Mouse (Mus musculus): ENCODE measurements around the gene Hand1. TPM values are rescaled to one million over a fixed set of nuclear protein-coding genes. Genes with fewer than 3 reads are reported as not detected.

The Hand1 gene
- not detected in 2 replicates for polyA plus RNA-seq (2015; fragmentation: Nextera tagmentation; extraction: Ambion mirVana)

DNA sequence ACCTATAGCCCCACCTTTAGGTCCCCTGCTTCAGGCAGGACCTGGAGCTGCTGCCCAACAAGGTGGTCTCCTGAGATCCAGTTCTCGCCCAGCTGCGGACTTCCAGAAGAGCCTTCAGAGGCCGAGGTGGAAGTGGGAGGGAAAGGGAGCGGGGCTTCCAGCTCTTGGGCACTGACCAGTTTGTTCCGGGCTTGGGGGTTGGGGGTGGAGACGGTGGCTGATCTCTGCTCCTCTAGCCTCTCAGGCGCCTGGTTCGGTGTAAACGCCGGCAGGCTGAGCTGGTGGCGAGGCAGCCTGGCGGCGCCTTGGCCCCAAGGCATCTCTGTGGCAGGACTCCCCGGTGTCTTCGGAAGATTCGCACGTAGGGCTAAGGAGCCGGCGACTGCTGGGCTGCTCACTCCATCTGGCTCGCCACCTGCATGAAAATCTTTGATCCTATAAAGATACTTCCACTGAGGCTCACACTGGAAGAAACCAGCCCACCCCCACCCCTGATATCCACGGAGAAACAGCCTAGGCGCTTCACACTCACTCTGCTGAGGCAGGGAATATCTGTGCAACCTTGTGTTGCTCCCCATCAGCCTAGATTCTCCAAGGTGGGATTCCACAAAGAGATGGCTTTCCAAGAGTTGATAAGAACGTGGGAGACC lies at the start of gene Hand1:
TSS of gene Hand1 (minus strand) at position 267 of the 650 bp plus-strand sequence.
- Histone ChIP-seq H3K4me2 (no peak within 1 kb of the TSS), H3K27me3 (peaks cover 98% of the 10 kb centered on the region)
- 1% methylated on average over 22 of the region's 23 CpGs for WGBS

DNA sequence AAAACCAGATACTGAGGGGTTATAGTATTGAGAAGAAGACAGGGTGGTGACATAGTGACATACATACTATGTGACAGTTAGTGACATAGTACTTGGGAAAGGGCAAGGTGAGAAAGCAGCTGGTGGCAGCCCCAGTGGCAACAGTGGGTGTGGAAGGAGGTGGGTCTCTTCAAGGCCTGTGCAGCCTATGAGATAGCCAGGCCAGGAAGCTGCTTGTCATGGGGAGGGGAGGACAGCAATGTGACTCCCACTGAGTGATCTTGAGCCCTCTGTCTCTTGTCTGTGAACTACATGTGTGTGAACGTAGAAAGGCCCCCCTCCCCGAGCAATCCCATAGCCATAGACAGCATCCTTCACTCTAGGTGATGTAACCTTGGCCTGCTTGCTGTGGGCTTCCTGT lies 43.5 kb upstream of the Hand1 start:
- H3K9ac ChIP-seq, result no peak overlapping the region
- H3K4me1 ChIP-seq (replicated peaks), result no peaks in the 10 kb centered on the region
- H3K36me3 ChIP-seq, result no peaks in the 10 kb centered on the region
- no peak for ATAC-seq (ENCODE audit: low FRiP score)
- no peak overlapping the region for H3K4me3 ChIP-seq
- no peak overlapping the region for H3K4me2 ChIP-seq
- H3K27me3 ChIP-seq, result 0 out of 2 replicates have a peak, but pooled peaks cover under 1% of the 10 kb centered on the region
- 88% methylated on average over 2 of the region's 2 CpGs for WGBS
- H3K27ac ChIP-seq, result no peak overlapping the region
- H3K9me3 ChIP-seq, result no peaks in the 10 kb centered on the region

More for the DNA sequence above, at the start of gene Hand1:
- no peak within 1 kb of the TSS for H3K4me3 ChIP-seq
- H3K4me1 ChIP-seq (replicated peaks), result peaks cover 25% of the 10 kb centered on the region
- no peak for ATAC-seq (ENCODE audit: low FRiP score)
- H3K9me3 ChIP-seq, result no peaks in the 10 kb centered on the region
- H3K36me3 ChIP-seq, result no peaks in the 10 kb centered on the region
- no peak within 1 kb of the TSS for H3K9ac ChIP-seq
- H3K27ac ChIP-seq, result no peak within 1 kb of the TSS

GRCm38 (mm10) chr11:57873014-57873413 lies 40.4 kb upstream of the Hand1 start:
- Histone ChIP-seq H3K36me3 (no peaks in the 10 kb centered on the region), H3K9me3 (no peaks in the 10 kb centered on the region), H3K4me3 (no peak overlapping the region), H3K9ac (no peak overlapping the region), H3K27ac (no peak overlapping the region), H3K4me1 (replicated peaks) (no peaks in the 10 kb centered on the region), H3K4me2 (no peak overlapping the region), H3K27me3 (peaks cover 3% of the 10 kb centered on the region; the same call in 1 of the 2 replicates)
- whole genome bisulfite sequencing, result 66% methylated on average over 3 of the region's 3 CpGs
- no peak for ATAC-seq (ENCODE audit: low FRiP score)

GRCm38 (mm10) chr11:57868753-57869460 lies 36.3 kb upstream of the Hand1 start:
- H3K4me2 ChIP-seq, result no peak overlapping the region
- WGBS, result 51% methylated on average over 9 of the region's 9 CpGs
- ATAC-seq (ENCODE audit: low FRiP score), result no peak

GRCm38 (mm10) chr11:57866466-57866865 lies 33.8 kb upstream of the Hand1 start:
- Histone ChIP-seq H3K4me3 (no peak overlapping the region), H3K9me3 (no peaks in the 10 kb centered on the region), H3K36me3 (no peaks in the 10 kb centered on the region), H3K27me3 (peaks cover 21% of the 10 kb centered on the region), H3K27ac (no peak overlapping the region), H3K4me1 (replicated peaks) (peaks cover 4% of the 10 kb centered on the region), H3K4me2 (no peak overlapping the region), H3K9ac (no peak overlapping the region)
- no peak for ATAC-seq (ENCODE audit: low FRiP score)
- 46% methylated on average over 7 of the region's 7 CpGs for WGBS

More at GRCm38 (mm10) chr11:57868753-57869460, 36.3 kb upstream of the Hand1 start:
- Histone ChIP-seq H3K27me3 (peaks cover 21% of the 10 kb centered on the region), H3K4me1 (replicated peaks) (peaks cover 4% of the 10 kb centered on the region), H3K36me3 (no peaks in the 10 kb centered on the region), H3K27ac (no peak overlapping the region), H3K4me3 (no peak overlapping the region), H3K9ac (no peak overlapping the region), H3K9me3 (no peaks in the 10 kb centered on the region)

GRCm38 (mm10) chr11:57864577-57864976 lies 32.0 kb upstream of the Hand1 start:
- H3K9me3 ChIP-seq, result no peaks in the 10 kb centered on the region
- H3K4me3 ChIP-seq, result no peak overlapping the region
- ATAC-seq (ENCODE audit: low FRiP score), result no peak
- H3K36me3 ChIP-seq, result no peaks in the 10 kb centered on the region
- H3K27me3 ChIP-seq, result peaks cover 19% of the 10 kb centered on the region
- H3K4me1 ChIP-seq (replicated peaks), result peaks cover 4% of the 10 kb centered on the region
- no peak overlapping the region for H3K9ac ChIP-seq
- H3K4me2 ChIP-seq, result no peak overlapping the region
- no peak overlapping the region for H3K27ac ChIP-seq
- 62% methylated on average over 7 of the region's 8 CpGs for WGBS

DNA sequence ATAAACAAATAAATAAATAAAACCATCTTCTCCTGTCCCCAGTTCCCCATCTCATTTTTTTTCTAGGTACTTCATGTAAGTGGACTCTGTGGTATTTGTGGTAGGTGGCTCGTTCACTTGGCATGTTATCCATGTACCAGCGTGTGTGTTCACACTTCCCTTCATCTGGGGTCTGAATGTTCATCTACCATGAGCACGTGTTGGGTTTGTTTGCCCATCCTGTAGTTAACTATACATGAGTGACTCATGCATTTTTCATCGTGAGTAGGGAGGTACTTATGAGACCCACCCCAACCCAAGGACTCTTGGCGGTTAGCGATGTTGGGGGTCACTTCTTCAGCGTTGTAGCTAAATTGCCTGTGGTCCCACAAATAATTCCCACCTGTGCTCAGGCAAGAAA lies 29.5 kb upstream of the Hand1 start:
- H3K27me3 ChIP-seq, result peaks cover 18% of the 10 kb centered on the region
- H3K27ac ChIP-seq, result no peak overlapping the region
- WGBS, result 95% methylated on average over 7 of the region's 7 CpGs
- H3K4me3 ChIP-seq, result no peak overlapping the region
- no peak overlapping the region for H3K9ac ChIP-seq
- H3K4me2 ChIP-seq, result no peak overlapping the region
- peaks cover 4% of the 10 kb centered on the region for H3K4me1 ChIP-seq (replicated peaks)
- H3K36me3 ChIP-seq, result no peaks in the 10 kb centered on the region
- no peak for ATAC-seq (ENCODE audit: low FRiP score)
- no peaks in the 10 kb centered on the region for H3K9me3 ChIP-seq

GRCm38 (mm10) chr11:57857709-57858108 lies 25.1 kb upstream of the Hand1 start:
- no peaks in the 10 kb centered on the region for H3K4me1 ChIP-seq (replicated peaks)
- ATAC-seq (ENCODE audit: low FRiP score), result no peak
- H3K9ac ChIP-seq, result no peak overlapping the region
- no peaks in the 10 kb centered on the region for H3K27me3 ChIP-seq
- no peak overlapping the region for H3K4me2 ChIP-seq
- H3K9me3 ChIP-seq, result no peaks in the 10 kb centered on the region
- no peak overlapping the region for H3K27ac ChIP-seq
- WGBS, result 40% methylated on average over 4 of the region's 4 CpGs
- H3K36me3 ChIP-seq, result no peaks in the 10 kb centered on the region
- no peak overlapping the region for H3K4me3 ChIP-seq

GRCm38 (mm10) chr11:57853571-57853970 lies 21.0 kb upstream of the Hand1 start:
- Histone ChIP-seq H3K4me3 (no peak overlapping the region), H3K9me3 (no peaks in the 10 kb centered on the region), H3K9ac (no peak overlapping the region), H3K27me3 (peaks cover 19% of the 10 kb centered on the region), H3K27ac (no peak overlapping the region), H3K4me2 (no peak overlapping the region), H3K4me1 (replicated peaks) (no peaks in the 10 kb centered on the region), H3K36me3 (no peaks in the 10 kb centered on the region)
- 71% methylated on average over 6 of the region's 6 CpGs for WGBS
- no peak for ATAC-seq (ENCODE audit: low FRiP score)

DNA sequence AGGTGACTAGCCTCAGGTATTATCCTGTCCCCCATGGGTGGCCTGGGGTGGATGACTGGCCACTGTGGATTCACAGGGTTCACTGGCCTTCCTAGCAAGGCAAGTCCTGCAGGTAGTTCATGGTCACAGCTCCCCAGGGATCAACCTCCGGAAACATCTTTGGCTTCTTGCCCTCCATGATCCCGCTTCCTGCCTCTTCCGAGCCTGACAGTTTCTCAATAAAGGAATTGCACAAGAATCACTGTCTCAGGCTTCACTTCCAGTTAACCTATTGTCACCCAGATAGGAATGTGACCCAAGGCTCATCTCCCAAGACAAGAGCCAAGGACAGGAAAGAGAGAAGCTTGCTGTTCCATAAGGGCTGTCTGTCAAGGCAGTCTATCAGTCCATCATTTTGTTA lies 18.3 kb upstream of the Hand1 start:
- no peak overlapping the region for H3K27ac ChIP-seq
- no peaks in the 10 kb centered on the region for H3K36me3 ChIP-seq
- H3K9me3 ChIP-seq, result no peaks in the 10 kb centered on the region
- WGBS, result 59% methylated on average over 3 of the region's 3 CpGs
- no peak overlapping the region for H3K4me2 ChIP-seq
- ATAC-seq (ENCODE audit: low FRiP score), result no peak
- H3K4me1 ChIP-seq (replicated peaks), result no peaks in the 10 kb centered on the region
- H3K27me3 ChIP-seq, result peaks cover 24% of the 10 kb centered on the region
- H3K4me3 ChIP-seq, result no peak overlapping the region
- H3K9ac ChIP-seq, result no peak overlapping the region

DNA sequence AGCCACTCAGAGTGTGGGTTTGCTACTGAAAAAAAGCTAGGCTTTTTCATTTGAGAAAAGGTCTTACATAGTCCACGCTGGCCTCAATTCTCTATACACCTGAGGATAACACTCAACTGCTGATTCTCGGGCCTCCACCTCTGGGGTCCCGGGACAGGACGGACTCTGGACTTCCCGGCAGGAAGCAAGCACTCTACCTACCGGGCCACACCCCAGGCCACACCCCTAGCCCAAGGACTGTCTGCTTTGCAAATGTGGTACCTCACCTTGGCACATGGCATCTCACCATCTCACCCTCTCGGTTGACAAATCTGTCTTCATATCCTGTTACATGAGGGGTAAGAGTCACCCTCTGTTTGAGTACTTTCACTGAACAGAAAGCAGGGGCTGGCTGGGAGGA lies 17.7 kb upstream of the Hand1 start:
- H3K9ac ChIP-seq, result no peak overlapping the region
- no peaks in the 10 kb centered on the region for H3K9me3 ChIP-seq
- H3K27me3 ChIP-seq, result peaks cover 24% of the 10 kb centered on the region
- WGBS, result 65% methylated on average over 7 of the region's 7 CpGs
- H3K4me2 ChIP-seq, result no peak overlapping the region
- no peak overlapping the region for H3K4me3 ChIP-seq
- H3K27ac ChIP-seq, result no peak overlapping the region
- no peak for ATAC-seq (ENCODE audit: low FRiP score)
- no peaks in the 10 kb centered on the region for H3K36me3 ChIP-seq
- H3K4me1 ChIP-seq (replicated peaks), result no peaks in the 10 kb centered on the region

DNA sequence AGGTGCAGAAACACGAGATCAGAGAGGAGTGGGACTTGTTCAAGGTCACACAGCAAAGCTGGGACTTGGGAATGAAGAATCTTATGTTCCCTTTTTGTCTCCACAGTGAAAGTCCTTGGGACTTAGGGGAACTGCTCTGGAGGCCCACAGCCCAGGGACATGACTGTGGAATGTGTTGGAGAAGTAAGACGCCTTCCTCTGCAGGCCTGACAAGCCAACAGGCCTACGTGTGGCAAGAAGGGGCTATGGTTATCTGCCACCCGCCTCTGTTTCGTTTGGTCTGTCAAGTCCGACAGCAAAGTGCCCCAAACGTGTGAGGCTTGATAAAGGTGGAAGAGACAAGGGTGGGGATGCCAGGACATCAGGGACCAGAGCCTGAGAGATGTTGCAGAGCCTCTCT lies 14.8 kb upstream of the Hand1 start:
- no peaks in the 10 kb centered on the region for H3K4me1 ChIP-seq (replicated peaks)
- no peak for ATAC-seq (ENCODE audit: low FRiP score)
- H3K9me3 ChIP-seq, result no peaks in the 10 kb centered on the region
- H3K27ac ChIP-seq, result no peak overlapping the region
- no peak overlapping the region for H3K9ac ChIP-seq
- H3K36me3 ChIP-seq, result no peaks in the 10 kb centered on the region
- 76% methylated on average over 7 of the region's 7 CpGs for WGBS
- H3K4me3 ChIP-seq, result no peak overlapping the region
- H3K4me2 ChIP-seq, result no peak overlapping the region
- peaks cover 40% of the 10 kb centered on the region for H3K27me3 ChIP-seq

Data from hindbrain, embryonic 13.5 days (tissue).